Mouse (Mus musculus) kidney, postnatal 36 days (tissue): ENCODE measurements around the gene Ecd.
A peak's percentile ranks its signal among the peaks of the same experiment; 100 is the strongest.

Experiments used
- DNase-seq, 2 experiments: peaks; one replicate each; pipeline ENCODE4 v3.0.0; 2021 to 2022; ENCODE audit warnings: mixed read lengths in 2 of 2

The Ecd gene

GRCm38 (mm10) chr14:20347991-20348541, at the start of gene Ecd, which contains the start of gene Fam149b:
TSS of gene Ecd (minus strand) at chr14:20348121.
TSS of gene Fam149b (plus strand) at chr14:20348162.
- peak; percentile 93 to 95 for DNase-seq

GRCm38 (mm10) chr14:20397220-20397619, 49.3 kb upstream of the Ecd start:
- no peak for DNase-seq

GRCm38 (mm10) chr14:20393205-20393913, 45.4 kb upstream of the Ecd start, which contains the start of gene Mrps16:
TSS of gene Mrps16 (minus strand) at chr14:20393634.
- DNase-seq: peak; percentile 97

GRCm38 (mm10) chr14:20392326-20392725, 44.4 kb upstream of the Ecd start:
- no peak for DNase-seq

GRCm38 (mm10) chr14:20389446-20390079, 41.6 kb upstream of the Ecd start:
- no peak for DNase-seq

GRCm38 (mm10) chr14:20388441-20389129, 40.7 kb upstream of the Ecd start, which contains the start of gene Dnajc9:
TSS of gene Dnajc9 (minus strand) at chr14:20388910.
- peak; percentile 96 to 99 for DNase-seq

GRCm38 (mm10) chr14:20379753-20380430, 32.0 kb upstream of the Ecd start:
- no peak for DNase-seq

GRCm38 (mm10) chr14:20379087-20379640, 31.2 kb upstream of the Ecd start:
- DNase-seq: no peak

GRCm38 (mm10) chr14:20378313-20379061, 30.6 kb upstream of the Ecd start:
- DNase-seq: peak; percentile 64 to 72

GRCm38 (mm10) chr14:20377112-20377521, 29.2 kb upstream of the Ecd start:
- no peak for DNase-seq

GRCm38 (mm10) chr14:20371854-20372253, 23.9 kb upstream of the Ecd start:
- no peak for DNase-seq

- no peak for DNase-seq
Measured at GRCm38 (mm10) chr14:20370798-20371197, 22.9 kb upstream of the Ecd start.

- no peak for DNase-seq
Measured at GRCm38 (mm10) chr14:20368271-20368670, 20.4 kb upstream of the Ecd start.

- DNase-seq: no peak
Measured at GRCm38 (mm10) chr14:20363230-20363629, 15.3 kb upstream of the Ecd start.

GRCm38 (mm10) chr14:20347441-20347990, 405 bp downstream of the Ecd start:
- DNase-seq: peak in 1 of 2 experiments; percentile 1

GRCm38 (mm10) chr14:20345885-20346284, 2.0 kb downstream of the Ecd start:
- no peak for DNase-seq

- peak in 1 of 2 experiments; percentile 23 for DNase-seq
Measured at GRCm38 (mm10) chr14:20340866-20341265, 7.1 kb downstream of the Ecd start.

GRCm38 (mm10) chr14:20340149-20340548, 7.8 kb downstream of the Ecd start:
- DNase-seq: peak; percentile 29 to 52

GRCm38 (mm10) chr14:20339415-20339814, 8.5 kb downstream of the Ecd start:
- no peak for DNase-seq

GRCm38 (mm10) chr14:20331316-20331715, 16.6 kb downstream of the Ecd start:
- DNase-seq: no peak

GRCm38 (mm10) chr14:20328474-20328873, 19.4 kb downstream of the Ecd start:
- peak; percentile 23 to 74 for DNase-seq
